Mouse (Mus musculus): ENCODE data around the gene Ets1. TPM values are rescaled to one million over a fixed set of nuclear protein-coding genes. Genes with fewer than 3 reads are reported as not detected.

Gene Ets1
- total and polyA plus RNA-seq, 2 experiments from 2014 or later: 12.3 to 21.2 TPM

GRCm38 (mm10) chr9:32694916-32695490 is 59.0 kb downstream of the Ets1 start:
- 53% methylated on average over 4 of the region's 4 CpGs for WGBS
- no peak for DNase-seq

GRCm38 (mm10) chr9:32695492-32696190 is 59.6 kb downstream of the Ets1 start:
- no peaks in the 10 kb centered on the region for H3K36me3 ChIP-seq (ENCODE audit: insufficient read depth)
- H3K4me1 ChIP-seq (ENCODE audit: insufficient read depth): 0 out of 2 replicates have a peak, but pooled peaks cover 3% of the 10 kb centered on the region
- no peak for TF ChIP-seq CTCF (IDR thresholded peaks at IDR 0.05; ENCODE audit: low read depth)
- DNase-seq: peak; percentile 83
- no peaks in the 10 kb centered on the region for H3K9me3 ChIP-seq (ENCODE audit: low read length)
- peak overlapping the region; percentile 55 for H3K9ac ChIP-seq
- peak; percentile 95 for ATAC-seq
- H3K4me2 ChIP-seq (ENCODE audit: low read depth): peak overlapping the region; percentile 94
- peak overlapping the region; percentile 72 for H3K4me3 ChIP-seq (ENCODE audit: low read depth, low read length)
- peak overlapping the region; percentile 54; the same call in 1 of the 2 replicates for H3K27ac ChIP-seq (ENCODE audit: low read depth, low read length)
- under 1% methylated on average over 67 of the region's 67 CpGs for WGBS
- peaks cover 58% of the 10 kb centered on the region for H3K27me3 ChIP-seq (ENCODE audit: insufficient read depth, low read length)

More at GRCm38 (mm10) chr9:32694916-32695490, 59.0 kb downstream of the Ets1 start:
- Histone ChIP-seq H3K9ac (0 out of 2 replicates have a peak overlapping the region, but pooled peaks have one; percentile 55), H3K4me3 (ENCODE audit: low read depth, low read length) (peak overlapping the region; percentile 72), H3K4me1 (ENCODE audit: insufficient read depth) (0 out of 2 replicates have a peak, but pooled peaks cover 3% of the 10 kb centered on the region), H3K4me2 (ENCODE audit: low read depth) (peak overlapping the region; percentile 94), H3K36me3 (ENCODE audit: insufficient read depth) (no peaks in the 10 kb centered on the region), H3K9me3 (ENCODE audit: low read length) (no peaks in the 10 kb centered on the region), H3K27me3 (ENCODE audit: insufficient read depth, low read length) (peaks cover 61% of the 10 kb centered on the region), H3K27ac (ENCODE audit: low read depth, low read length) (peak overlapping the region; percentile 15; the same call in 1 of the 2 replicates)
- TF ChIP-seq CTCF (IDR thresholded peaks at IDR 0.05; ENCODE audit: low read depth): no peak
- no peak for ATAC-seq

- TF ChIP-seq CTCF (IDR thresholded peaks at IDR 0.05; ENCODE audit: low read depth): no peak
- H3K27me3 ChIP-seq (ENCODE audit: insufficient read depth, low read length): peaks cover 58% of the 10 kb centered on the region
- WGBS: under 1% methylated on average over 13 of the region's 13 CpGs
Measured at GRCm38 (mm10) chr9:32696259-32696658, 60.2 kb downstream of the Ets1 start.

GRCm38 (mm10) chr9:32696717-32697116 is 60.7 kb downstream of the Ets1 start:
- no peak overlapping the region for H3K9ac ChIP-seq

More at GRCm38 (mm10) chr9:32696259-32696658, 60.2 kb downstream of the Ets1 start:
- no peaks in the 10 kb centered on the region for H3K9me3 ChIP-seq (ENCODE audit: low read length)
- ATAC-seq: peak; percentile 21; the same call in 1 of the 2 replicates
- peak overlapping the region; percentile 54; the same call in 1 of the 2 replicates for H3K27ac ChIP-seq (ENCODE audit: low read depth, low read length)
- H3K4me2 ChIP-seq (ENCODE audit: low read depth): peak overlapping the region; percentile 94
- DNase-seq: no peak
- H3K9ac ChIP-seq: peak overlapping the region; percentile 55
- peak overlapping the region; percentile 72 for H3K4me3 ChIP-seq (ENCODE audit: low read depth, low read length)
- H3K4me1 ChIP-seq (ENCODE audit: insufficient read depth): 0 out of 2 replicates have a peak, but pooled peaks cover 3% of the 10 kb centered on the region
- H3K36me3 ChIP-seq (ENCODE audit: insufficient read depth): no peaks in the 10 kb centered on the region

GRCm38 (mm10) chr9:32697291-32698110 is 61.5 kb downstream of the Ets1 start:
- H3K4me3 ChIP-seq (ENCODE audit: low read depth, low read length): peak overlapping the region; percentile 72
- 0 out of 2 replicates have a peak, but pooled peaks cover 3% of the 10 kb centered on the region for H3K4me1 ChIP-seq (ENCODE audit: insufficient read depth)
- DNase-seq (no peak), ATAC-seq (no peak)
- H3K9ac ChIP-seq: no peak overlapping the region
- peaks cover 47% of the 10 kb centered on the region for H3K27me3 ChIP-seq (ENCODE audit: insufficient read depth, low read length)
- peak overlapping the region; percentile 94 for H3K4me2 ChIP-seq (ENCODE audit: low read depth)
- H3K36me3 ChIP-seq (ENCODE audit: insufficient read depth): no peaks in the 10 kb centered on the region
- 67% methylated on average over 9 of the region's 9 CpGs for WGBS
- H3K9me3 ChIP-seq (ENCODE audit: low read length): no peaks in the 10 kb centered on the region
- H3K27ac ChIP-seq (ENCODE audit: low read depth, low read length): no peak overlapping the region
- TF ChIP-seq CTCF (IDR thresholded peaks at IDR 0.05; ENCODE audit: low read depth): no peak

More at GRCm38 (mm10) chr9:32696717-32697116, 60.7 kb downstream of the Ets1 start:
- DNase-seq (peak; percentile 23), ATAC-seq (no peak)
- Histone ChIP-seq H3K27ac (ENCODE audit: low read depth, low read length) (0 out of 2 replicates have a peak overlapping the region, but pooled peaks have one; percentile 54), H3K4me2 (ENCODE audit: low read depth) (peak overlapping the region; percentile 94), H3K4me1 (ENCODE audit: insufficient read depth) (0 out of 2 replicates have a peak, but pooled peaks cover 3% of the 10 kb centered on the region), H3K27me3 (ENCODE audit: insufficient read depth, low read length) (peaks cover 55% of the 10 kb centered on the region), H3K36me3 (ENCODE audit: insufficient read depth) (no peaks in the 10 kb centered on the region), H3K9me3 (ENCODE audit: low read length) (no peaks in the 10 kb centered on the region), H3K4me3 (ENCODE audit: low read depth, low read length) (peak overlapping the region; percentile 72)
- WGBS: 12% methylated on average over 7 of the region's 7 CpGs
- no peak for TF ChIP-seq CTCF (IDR thresholded peaks at IDR 0.05; ENCODE audit: low read depth)

GRCm38 (mm10) chr9:32698766-32699165 is 62.7 kb downstream of the Ets1 start:
- no peak for DNase-seq
- no peaks in the 10 kb centered on the region for H3K36me3 ChIP-seq (ENCODE audit: insufficient read depth)
- H3K9me3 ChIP-seq (ENCODE audit: low read length): no peaks in the 10 kb centered on the region
- ATAC-seq: no peak
- H3K4me3 ChIP-seq (ENCODE audit: low read depth, low read length): no peak overlapping the region
- no peak overlapping the region for H3K9ac ChIP-seq
- 76% methylated on average over 4 of the region's 4 CpGs for WGBS
- H3K27ac ChIP-seq (ENCODE audit: low read depth, low read length): no peak overlapping the region
- 0 out of 2 replicates have a peak, but pooled peaks cover 3% of the 10 kb centered on the region for H3K4me1 ChIP-seq (ENCODE audit: insufficient read depth)
- H3K27me3 ChIP-seq (ENCODE audit: insufficient read depth, low read length): peaks cover 40% of the 10 kb centered on the region
- H3K4me2 ChIP-seq (ENCODE audit: low read depth): no peak overlapping the region; the same call in 1 of the 2 replicates
- TF ChIP-seq CTCF (IDR thresholded peaks at IDR 0.05; ENCODE audit: low read depth): no peak

Measured in forebrain, postnatal 0 days (tissue).